Mouse (Mus musculus) cortical plate, adult 2 months (tissue): ENCODE measurements around the gene Nkx1-2.

Experiments
- CTCF ChIP-seq: fragments of 200-500 bp; IDR thresholded peaks from 2 replicates; pipeline ENCODE4 v1.5.1; 2011; ENCODE audit warnings: mild to moderate bottlenecking, control low read depth, low read length; ENCODE audit not compliant: insufficient read depth; ENCODE audit errors: extremely low read depth
- POLR2A ChIP-seq: fragments of 200-500 bp; IDR thresholded peaks from 2 replicates; pipeline ENCODE4 v1.6.1; 2011; ENCODE audit warnings: mild to moderate bottlenecking, low read length, control low read depth; ENCODE audit not compliant: insufficient read depth; ENCODE audit errors: extremely low read depth

DNA sequence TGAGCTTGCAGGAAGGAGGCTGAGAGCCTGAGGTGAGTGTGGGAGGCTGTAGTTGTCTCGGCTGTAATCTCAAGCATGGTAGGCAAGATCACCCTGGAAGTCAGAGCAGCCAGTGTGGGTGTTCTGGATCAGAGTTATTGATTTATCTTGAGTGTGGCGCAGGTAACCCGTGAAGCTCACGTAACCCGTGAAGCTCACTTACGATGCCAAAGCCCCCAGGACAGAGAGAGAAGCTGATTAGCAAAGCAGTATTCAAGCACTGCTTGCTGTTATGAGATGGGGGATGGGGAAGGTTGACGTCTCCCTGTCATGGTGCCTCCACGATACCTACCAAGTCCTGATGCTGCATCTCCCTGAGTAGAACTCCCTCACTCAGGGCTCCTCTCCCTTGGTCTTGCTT, 20.1 kb upstream of the Nkx1-2 start:
- TF ChIP-seq CTCF (no peak), POLR2A (no peak)
